Mouse (Mus musculus): ENCODE data around the gene Kctd17. TPM values are rescaled to one million over a fixed set of nuclear protein-coding genes. Genes with fewer than 3 reads are reported as not detected.

Gene Kctd17
- polyA plus RNA-seq, 1 experiment from 2014 or later = 25.9 TPM

- ATAC-seq (ENCODE audit: low FRiP score, low TSS enrichment) (no peak), DNase-seq (ENCODE audit: low spot score) (no peak)
- TF ChIP-seq CTCF (IDR thresholded peaks at IDR 0.05; ENCODE audit: low read depth) (no peak), EP300 (optimal IDR thresholded peaks at IDR 0.05) (no peak)
- 37% methylated on average over 2 of the region's 2 CpGs for WGBS
- Histone ChIP-seq H3K36me3 (ENCODE audit: control insufficient read depth, insufficient read depth, low read length) (no peaks in the 10 kb centered on the region), H3K27me3 (ENCODE audit: control insufficient read depth, insufficient read depth, low read length) (no peaks in the 10 kb centered on the region; the same call in 1 of the 2 replicates), H3K27ac (replicated peaks) (no peak overlapping the region), H3K4me2 (replicated peaks; ENCODE audit: low read depth) (no peak overlapping the region), H3K4me1 (replicated peaks; ENCODE audit: control insufficient read depth, insufficient read depth) (no peaks in the 10 kb centered on the region), H3K9ac (ENCODE audit: low read length) (no peak overlapping the region), H3K9me3 (ENCODE audit: control insufficient read depth, low read length) (no peaks in the 10 kb centered on the region), H3K4me3 (ENCODE audit: low read depth, low read length) (no peak overlapping the region)
These were observed 34.6 kb downstream of the Kctd17 start for GRCm38 (mm10) chr15:78462981-78463380.

DNA sequence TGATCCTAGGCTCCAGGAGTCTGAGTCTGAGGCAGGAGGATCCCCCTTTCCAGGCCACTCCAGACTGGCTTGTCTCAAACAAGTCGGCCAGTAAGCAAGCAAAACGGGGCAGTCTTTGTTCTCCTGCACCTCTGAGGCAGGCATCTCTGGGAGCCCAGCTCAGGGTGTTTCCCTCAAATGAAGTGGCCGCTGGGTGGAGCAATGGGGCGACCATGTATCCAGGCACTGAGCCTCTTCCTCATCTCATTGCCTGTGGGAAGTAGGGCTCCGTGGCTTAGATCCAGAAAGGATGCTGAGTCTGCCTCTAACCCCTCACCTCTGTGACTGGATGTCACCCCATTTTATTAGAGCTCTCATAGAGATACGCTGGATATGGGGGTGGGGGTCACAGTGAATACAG is 38.4 kb downstream of the Kctd17 start:
- Histone ChIP-seq H3K27ac (replicated peaks) (no peak overlapping the region), H3K27me3 (ENCODE audit: control insufficient read depth, insufficient read depth, low read length) (no peaks in the 10 kb centered on the region; the same call in 1 of the 2 replicates), H3K36me3 (ENCODE audit: control insufficient read depth, insufficient read depth, low read length) (no peaks in the 10 kb centered on the region), H3K4me2 (replicated peaks; ENCODE audit: low read depth) (no peak overlapping the region), H3K4me3 (ENCODE audit: low read depth, low read length) (no peak overlapping the region), H3K4me1 (replicated peaks; ENCODE audit: control insufficient read depth, insufficient read depth) (no peaks in the 10 kb centered on the region), H3K9me3 (ENCODE audit: control insufficient read depth, low read length) (no peaks in the 10 kb centered on the region), H3K9ac (ENCODE audit: low read length) (no peak overlapping the region)
- no peak for ATAC-seq (ENCODE audit: low FRiP score, low TSS enrichment)
- 32% methylated on average over 6 of the region's 6 CpGs for WGBS
- TF ChIP-seq EP300 (optimal IDR thresholded peaks at IDR 0.05) (no peak), CTCF (IDR thresholded peaks at IDR 0.05; ENCODE audit: low read depth) (peak; percentile 43)
- DNase-seq (ENCODE audit: low spot score) = peak; percentile 36

DNA sequence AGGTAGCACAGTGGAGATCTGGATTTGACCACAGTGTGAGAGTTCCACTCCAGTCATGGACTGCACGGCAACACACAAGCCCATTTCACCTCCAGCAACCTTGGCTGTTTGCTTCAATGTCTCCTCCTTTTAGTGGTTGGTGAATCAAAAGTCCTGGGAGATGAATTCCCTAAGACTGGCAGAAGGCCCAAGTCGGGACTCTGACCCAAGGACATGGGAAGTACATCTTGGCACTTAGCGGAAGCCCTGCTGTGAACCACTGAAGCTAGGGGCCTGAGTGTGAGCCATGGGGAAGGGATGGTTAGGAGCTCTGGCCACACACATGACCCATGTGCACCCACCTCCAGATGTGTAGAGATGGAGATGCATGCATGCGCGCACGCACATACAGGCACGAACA is 39.2 kb downstream of the Kctd17 start:
- Histone ChIP-seq H3K27ac (replicated peaks) (no peak overlapping the region), H3K4me3 (ENCODE audit: low read depth, low read length) (no peak overlapping the region), H3K9me3 (ENCODE audit: control insufficient read depth, low read length) (no peaks in the 10 kb centered on the region), H3K4me2 (replicated peaks; ENCODE audit: low read depth) (no peak overlapping the region), H3K9ac (ENCODE audit: low read length) (no peak overlapping the region), H3K27me3 (ENCODE audit: control insufficient read depth, insufficient read depth, low read length) (no peaks in the 10 kb centered on the region; the same call in 1 of the 2 replicates), H3K4me1 (replicated peaks; ENCODE audit: control insufficient read depth, insufficient read depth) (no peaks in the 10 kb centered on the region), H3K36me3 (ENCODE audit: control insufficient read depth, insufficient read depth, low read length) (no peaks in the 10 kb centered on the region)
- DNase-seq (ENCODE audit: low spot score) (no peak), ATAC-seq (ENCODE audit: low FRiP score, low TSS enrichment) (no peak)
- 93% methylated on average over 7 of the region's 7 CpGs for WGBS
- TF ChIP-seq EP300 (optimal IDR thresholded peaks at IDR 0.05) = no peak
- no peak for TF ChIP-seq CTCF (IDR thresholded peaks at IDR 0.05; ENCODE audit: low read depth)

- no peak for ATAC-seq (ENCODE audit: low FRiP score, low TSS enrichment)
- no peak within 1 kb of the TSS for H3K9ac ChIP-seq (ENCODE audit: low read length)
- peak; percentile 41 for DNase-seq (ENCODE audit: low spot score)
- H3K4me1 ChIP-seq (replicated peaks; ENCODE audit: control insufficient read depth, insufficient read depth) = no peaks in the 10 kb centered on the region
- no peak within 1 kb of the TSS for H3K4me2 ChIP-seq (replicated peaks; ENCODE audit: low read depth)
- H3K27ac ChIP-seq (replicated peaks) = no peak within 1 kb of the TSS
- H3K9me3 ChIP-seq (ENCODE audit: control insufficient read depth, low read length) = no peaks in the 10 kb centered on the region
- no peak for TF ChIP-seq CTCF (IDR thresholded peaks at IDR 0.05; ENCODE audit: low read depth)
- no peak for TF ChIP-seq EP300 (optimal IDR thresholded peaks at IDR 0.05)
- 77% methylated on average over 7 of the region's 7 CpGs for WGBS
- no peaks in the 10 kb centered on the region; the same call in 1 of the 2 replicates for H3K27me3 ChIP-seq (ENCODE audit: control insufficient read depth, insufficient read depth, low read length)
- no peak within 1 kb of the TSS for H3K4me3 ChIP-seq (ENCODE audit: low read depth, low read length)
- H3K36me3 ChIP-seq (ENCODE audit: control insufficient read depth, insufficient read depth, low read length) = no peaks in the 10 kb centered on the region
These were observed 40.1 kb downstream of the Kctd17 start, which contains the start of gene Tmprss6 for GRCm38 (mm10) chr15:78468379-78468937. Gene Tmprss6 (minus strand): TSS chr15:78468634.

- ATAC-seq (ENCODE audit: low FRiP score, low TSS enrichment) (no peak), DNase-seq (ENCODE audit: low spot score) (no peak)
- Histone ChIP-seq H3K4me1 (replicated peaks; ENCODE audit: control insufficient read depth, insufficient read depth) (no peaks in the 10 kb centered on the region), H3K9ac (ENCODE audit: low read length) (no peak overlapping the region), H3K4me3 (ENCODE audit: low read depth, low read length) (no peak overlapping the region), H3K4me2 (replicated peaks; ENCODE audit: low read depth) (no peak overlapping the region), H3K27ac (replicated peaks) (no peak overlapping the region), H3K36me3 (ENCODE audit: control insufficient read depth, insufficient read depth, low read length) (no peaks in the 10 kb centered on the region), H3K27me3 (ENCODE audit: control insufficient read depth, insufficient read depth, low read length) (no peaks in the 10 kb centered on the region), H3K9me3 (ENCODE audit: control insufficient read depth, low read length) (no peaks in the 10 kb centered on the region)
- TF ChIP-seq EP300 (optimal IDR thresholded peaks at IDR 0.05) (no peak), CTCF (IDR thresholded peaks at IDR 0.05; ENCODE audit: low read depth) (no peak)
- 66% methylated on average over 4 of the region's 4 CpGs for WGBS
These were observed 42.3 kb downstream of the Kctd17 start for GRCm38 (mm10) chr15:78470495-78471276.

DNA sequence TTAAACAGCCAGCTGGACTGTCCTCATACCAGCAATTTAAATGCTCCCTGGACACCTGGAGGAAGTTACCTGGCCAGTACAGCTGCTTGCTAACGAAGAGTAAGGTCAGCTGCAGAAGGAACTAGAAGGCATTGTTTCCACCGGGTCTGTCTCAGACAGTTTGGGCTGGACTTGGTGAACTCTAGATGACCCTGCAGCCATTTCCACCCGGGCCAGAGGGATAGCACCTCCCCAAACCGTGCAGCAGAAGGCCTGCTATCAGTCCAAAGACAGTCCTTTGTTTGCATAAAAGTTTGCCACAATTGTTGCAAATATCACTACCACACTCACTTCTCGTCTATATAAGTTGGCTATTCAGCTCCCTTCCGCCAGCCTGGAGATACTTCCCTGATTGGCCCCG is 43.5 kb downstream of the Kctd17 start:
- no peak overlapping the region for H3K4me2 ChIP-seq (replicated peaks; ENCODE audit: low read depth)

More for the DNA sequence above, 43.5 kb downstream of the Kctd17 start:
- DNase-seq (ENCODE audit: low spot score) (no peak), ATAC-seq (ENCODE audit: low FRiP score, low TSS enrichment) (no peak)
- Histone ChIP-seq H3K9me3 (ENCODE audit: control insufficient read depth, low read length) (no peaks in the 10 kb centered on the region), H3K4me3 (ENCODE audit: low read depth, low read length) (no peak overlapping the region), H3K9ac (ENCODE audit: low read length) (no peak overlapping the region), H3K27ac (replicated peaks) (no peak overlapping the region), H3K4me1 (replicated peaks; ENCODE audit: control insufficient read depth, insufficient read depth) (no peaks in the 10 kb centered on the region), H3K27me3 (ENCODE audit: control insufficient read depth, insufficient read depth, low read length) (no peaks in the 10 kb centered on the region), H3K36me3 (ENCODE audit: control insufficient read depth, insufficient read depth, low read length) (no peaks in the 10 kb centered on the region)
- no peak for TF ChIP-seq EP300 (optimal IDR thresholded peaks at IDR 0.05)
- TF ChIP-seq CTCF (IDR thresholded peaks at IDR 0.05; ENCODE audit: low read depth) = no peak
- 28% methylated on average over 7 of the region's 7 CpGs for WGBS
